Mouse (Mus musculus): Measurements from ENCODE around the gene Efl1. TPM values are rescaled to one million over a fixed set of nuclear protein-coding genes. Genes with fewer than 3 reads are reported as not detected.

The Efl1 gene
- total and polyA plus RNA-seq, 3 experiments: 19.5 to 27.4 (median 21.0) TPM

- Histone ChIP-seq H3K27me3 (replicated peaks) (no peaks in the 10 kb centered on the region), H3K9ac (ENCODE audit: insufficient read depth, low read depth) (no peak overlapping the region), H3K27ac (ENCODE audit: insufficient read depth, low read depth) (no peak overlapping the region), H3K36me3 (replicated peaks in 1 of 2; ENCODE audit: control insufficient read depth in 1 of 2, insufficient read depth in 1 of 2, low read length in 1 of 2) (peaks cover 20 to 74% of the 10 kb centered on the region in 2 experiments), H3K4me3 (replicated peaks in 1 of 3; ENCODE audit: low read depth in 2 of 3, low read length in 2 of 3, poor library complexity in 1 of 3) (no peak overlapping the region), H3K79me2 (replicated peaks; ENCODE audit: control insufficient read depth, extremely low read depth, insufficient read depth, poor library complexity, severe bottlenecking) (no peaks in the 10 kb centered on the region), H3K4me2 (ENCODE audit: insufficient read depth, low read depth, poor library complexity, severe bottlenecking) (no peak overlapping the region), H3K9me3 (replicated peaks; ENCODE audit: low read length) (no peaks in the 10 kb centered on the region), H3K4me1 (ENCODE audit: control insufficient read depth in 1 of 2, insufficient read depth in 2 of 2) (peaks cover 3 to 24% of the 10 kb centered on the region in 2 experiments; a peak in 3 of 4 replicates)
- dilution Hi-C loops (cut with MboI; ENCODE audit: extremely low pct_ligation_motif_present, extremely low pct_unique_long_range_greater_than_20kb, low sequenced_read_pairs): no loop called here
- in situ Hi-C loops (cut with MboI; ENCODE audit: low pct_ligation_motif_present, low pct_unique_long_range_greater_than_20kb, low sequenced_read_pairs): no loop called here
- TF ChIP-seq ETS1 (conservative IDR thresholded peaks at IDR 0.05; ENCODE audit: low read depth, low read length) (no peak), ZKSCAN1 (IDR thresholded peaks at IDR 0.05; ENCODE audit: borderline replicate concordance, low read depth, low read length) (no peak), MAX (IDR thresholded peaks at IDR 0.05; ENCODE audit: low read length) (no peak)
- DNase-seq (ENCODE audit: extremely low read depth): no peak
Measured at GRCm38 (mm10) chr7:82775090-82775489, 126.7 kb downstream of the Efl1 start.

GRCm38 (mm10) chr7:82783071-82783470, 134.7 kb downstream of the Efl1 start:
- in situ Hi-C loops (cut with MboI; ENCODE audit: low pct_ligation_motif_present, low pct_unique_long_range_greater_than_20kb, low sequenced_read_pairs) (no loop called here), dilution Hi-C loops (cut with MboI; ENCODE audit: extremely low pct_ligation_motif_present, extremely low pct_unique_long_range_greater_than_20kb, low sequenced_read_pairs) (no loop called here)
- no peak for TF ChIP-seq NRF1 (IDR thresholded peaks at IDR 0.05; ENCODE audit: low read depth, low read length)
- TF ChIP-seq MYC (IDR thresholded peaks at IDR 0.05; ENCODE audit: low read depth, low read length): no peak
- no peak for TF ChIP-seq MAX (IDR thresholded peaks at IDR 0.05; ENCODE audit: low read length)
- TF ChIP-seq GABPA (IDR thresholded peaks at IDR 0.05; ENCODE audit: insufficient replicate concordance, low read depth, low read length): no peak
- no peak for TF ChIP-seq MAZ (IDR thresholded peaks at IDR 0.05; ENCODE audit: low read depth, low read length)
- TF ChIP-seq ZC3H11A (IDR thresholded peaks at IDR 0.05; ENCODE audit: low read depth, low read length): no peak
- no peaks in the 10 kb centered on the region for H3K79me2 ChIP-seq (replicated peaks; ENCODE audit: control insufficient read depth, extremely low read depth, insufficient read depth, poor library complexity, severe bottlenecking)
- H3K27me3 ChIP-seq (replicated peaks): no peaks in the 10 kb centered on the region
- no peak for DNase-seq (ENCODE audit: extremely low read depth)
- no peak overlapping the region for H3K9ac ChIP-seq (ENCODE audit: insufficient read depth, low read depth)
- H3K9me3 ChIP-seq (replicated peaks; ENCODE audit: low read length): no peaks in the 10 kb centered on the region
- no peak overlapping the region for H3K27ac ChIP-seq (ENCODE audit: insufficient read depth, low read depth)
- peaks cover 2 to 28% of the 10 kb centered on the region in 2 experiments for H3K36me3 ChIP-seq (replicated peaks in 1 of 2; ENCODE audit: control insufficient read depth in 1 of 2, insufficient read depth in 1 of 2, low read length in 1 of 2)
- no peak overlapping the region for H3K4me3 ChIP-seq (replicated peaks in 1 of 3; ENCODE audit: low read depth in 2 of 3, low read length in 2 of 3, poor library complexity in 1 of 3)
- H3K4me2 ChIP-seq (ENCODE audit: insufficient read depth, low read depth, poor library complexity, severe bottlenecking): no peak overlapping the region
- peaks cover 3 to 25% of the 10 kb centered on the region in 2 experiments for H3K4me1 ChIP-seq (ENCODE audit: control insufficient read depth in 1 of 2, insufficient read depth in 2 of 2)

- no peaks in the 10 kb centered on the region for H3K79me2 ChIP-seq (replicated peaks; ENCODE audit: control insufficient read depth, extremely low read depth, insufficient read depth, poor library complexity, severe bottlenecking)
- dilution Hi-C loops (cut with MboI; ENCODE audit: extremely low pct_ligation_motif_present, extremely low pct_unique_long_range_greater_than_20kb, low sequenced_read_pairs) (no loop called here), in situ Hi-C loops (cut with MboI; ENCODE audit: low pct_ligation_motif_present, low pct_unique_long_range_greater_than_20kb, low sequenced_read_pairs) (no loop called here)
- peaks cover 3 to 29% of the 10 kb centered on the region in 2 experiments for H3K4me1 ChIP-seq (ENCODE audit: control insufficient read depth in 1 of 2, insufficient read depth in 2 of 2)
- H3K9ac ChIP-seq (ENCODE audit: insufficient read depth, low read depth): no peak overlapping the region
- no peaks in the 10 kb centered on the region for H3K27me3 ChIP-seq (replicated peaks)
- no peak for DNase-seq (ENCODE audit: extremely low read depth)
- H3K36me3 ChIP-seq (replicated peaks in 1 of 2; ENCODE audit: control insufficient read depth in 1 of 2, insufficient read depth in 1 of 2, low read length in 1 of 2): peaks cover under 1 to 24% of the 10 kb centered on the region in 2 experiments
- TF ChIP-seq USF1 (IDR thresholded peaks at IDR 0.05; ENCODE audit: low read depth, low read length) (no peak), JUN (IDR thresholded peaks at IDR 0.05; ENCODE audit: insufficient read depth, low read depth, low read length) (no peak), POLR2AphosphoS2 (IDR thresholded peaks at IDR 0.05; ENCODE audit: low read depth, low read length) (no peak), ELF1 (IDR thresholded peaks at IDR 0.05; ENCODE audit: low read depth, low read length) (no peak), CTCF (conservative IDR thresholded peaks at IDR 0.05 in 1 of 2, IDR thresholded peaks at IDR 0.05 in 1 of 2; ENCODE audit: low read depth in 2 of 2, low read length in 2 of 2) (no peak), ZMIZ1 (IDR thresholded peaks at IDR 0.05; ENCODE audit: low read depth, low read length) (no peak), POLR2A (IDR thresholded peaks at IDR 0.05; ENCODE audit: low read depth, low read length) (no peak), MEF2A (IDR thresholded peaks at IDR 0.05; ENCODE audit: borderline replicate concordance, low read depth, low read length) (no peak), CHD2 (IDR thresholded peaks at IDR 0.05; ENCODE audit: low read length) (no peak), KAT2A (IDR thresholded peaks at IDR 0.05; ENCODE audit: insufficient replicate concordance, low read length) (no peak)
- no peak overlapping the region for H3K4me2 ChIP-seq (ENCODE audit: insufficient read depth, low read depth, poor library complexity, severe bottlenecking)
- H3K4me3 ChIP-seq (replicated peaks in 1 of 3; ENCODE audit: low read depth in 2 of 3, low read length in 2 of 3, poor library complexity in 1 of 3): no peak overlapping the region
- H3K9me3 ChIP-seq (replicated peaks; ENCODE audit: low read length): no peaks in the 10 kb centered on the region
- no peak overlapping the region for H3K27ac ChIP-seq (ENCODE audit: insufficient read depth, low read depth)
Measured at GRCm38 (mm10) chr7:82783693-82784092, 135.3 kb downstream of the Efl1 start.
